Mouse (Mus musculus) kidney, postnatal 10 days (tissue): ENCODE data around the gene Dbp.
A peak's percentile ranks its signal among the peaks of the same experiment; 100 is the strongest.

Experiments
- DNase-seq: peaks from one replicate; pipeline ENCODE4 v3.0.0; 2021; ENCODE audit warnings: mixed read lengths

The Dbp gene

GRCm38 (mm10) chr7:45713396-45713795, 8.5 kb downstream of the Dbp start:
- DNase-seq: no peak

- no peak for DNase-seq
Measured at GRCm38 (mm10) chr7:45713881-45714520, 9.1 kb downstream of the Dbp start.

GRCm38 (mm10) chr7:45714630-45715089, 9.8 kb downstream of the Dbp start:
- no peak for DNase-seq

- DNase-seq: peak; percentile 99
Measured at GRCm38 (mm10) chr7:45715090-45715708, 10.3 kb downstream of the Dbp start, which contains the start of gene Rpl18. Gene Rpl18, plus strand, starts transcription at chr7:45715457.

GRCm38 (mm10) chr7:45715741-45716459, 11.0 kb downstream of the Dbp start:
- no peak for DNase-seq

GRCm38 (mm10) chr7:45716460-45716857, 11.6 kb downstream of the Dbp start:
- DNase-seq: no peak

GRCm38 (mm10) chr7:45716952-45717917, 12.3 kb downstream of the Dbp start:
- no peak for DNase-seq

- peak; percentile 99 for DNase-seq
Measured at GRCm38 (mm10) chr7:45717918-45718297, 13.0 kb downstream of the Dbp start, which contains the start of gene Sphk2. Gene Sphk2, minus strand, starts transcription at chr7:45718002.

- no peak for DNase-seq
Measured at GRCm38 (mm10) chr7:45718331-45718730, 13.4 kb downstream of the Dbp start.

- DNase-seq: no peak
Measured at GRCm38 (mm10) chr7:45719180-45719579, 14.3 kb downstream of the Dbp start.

- DNase-seq: no peak
Measured at GRCm38 (mm10) chr7:45719738-45720412, 15.0 kb downstream of the Dbp start.

GRCm38 (mm10) chr7:45720413-45721233, 15.7 kb downstream of the Dbp start, which contains the start of gene Fam83e:
Gene Fam83e, plus strand, starts transcription at chr7:45721212.
- DNase-seq: no peak

GRCm38 (mm10) chr7:45721234-45721571, 16.3 kb downstream of the Dbp start:
- DNase-seq: no peak

GRCm38 (mm10) chr7:45721642-45722347, 16.9 kb downstream of the Dbp start:
- DNase-seq: no peak

GRCm38 (mm10) chr7:45722348-45722713, 17.4 kb downstream of the Dbp start:
- no peak for DNase-seq

GRCm38 (mm10) chr7:45723301-45723700, 18.4 kb downstream of the Dbp start:
- no peak for DNase-seq

- no peak for DNase-seq
Measured at GRCm38 (mm10) chr7:45723781-45724180, 18.9 kb downstream of the Dbp start.

GRCm38 (mm10) chr7:45725151-45725550, 20.3 kb downstream of the Dbp start:
- no peak for DNase-seq

GRCm38 (mm10) chr7:45725713-45726112, 20.8 kb downstream of the Dbp start, which contains the start of gene Spaca4:
Gene Spaca4, minus strand, starts transcription at chr7:45725813.
- DNase-seq: no peak

- DNase-seq: no peak
Measured at GRCm38 (mm10) chr7:45726419-45726818, 21.5 kb downstream of the Dbp start.
